In genomic region chr4:136961642-136962285, GRCm38 (mm10) we compare ENCODE assay signal across 14 mouse cellular contexts. TPM values are rescaled to one million over a fixed set of nuclear protein-coding genes. Genes with fewer than 3 reads are reported as not detected.
DNase-seq lines count a peak whose midpoint lies in the region; ATAC-seq and TF ChIP-seq lines count a peak whose summit lies in the region.
"Had no signal": no experiment of that assay in that cellular context is flagged by ENCODE, and none has a peak within 500 bp of the region (broad histone marks: within the 10 kb centered on the region; RNA-seq: fewer than 3 reads in every experiment).

No protein-coding gene starts in this region.

- H3K4me2 ChIP-seq in hindbrain, embryonic 12.5 days (replicated peaks) = no peak overlapping the region
- no peak overlapping the region for H3K4me2 ChIP-seq in hindbrain, postnatal 0 days (ENCODE audit: low read depth, low read length)
- H3K4me2 ChIP-seq in embryonic facial prominence, embryonic 11.5 days (ENCODE audit: low read depth, low read length) = no peak overlapping the region
- H3K4me2 ChIP-seq: embryonic facial prominence, embryonic 15.5 days; hindbrain, embryonic 13.5 days had no signal

- H3K4me1 ChIP-seq in hindbrain, embryonic 12.5 days = peaks cover 56% of the 10 kb centered on the region
- peaks cover 14% of the 10 kb centered on the region for H3K4me1 ChIP-seq in hindbrain, postnatal 0 days (ENCODE audit: insufficient read depth, low read length)
- no peaks in the 10 kb centered on the region for H3K4me1 ChIP-seq in MEL (ENCODE audit: control insufficient read depth in 1 of 2, insufficient read depth in 2 of 2, low read length in 2 of 2)
- H3K4me1 ChIP-seq in embryonic facial prominence, embryonic 11.5 days (ENCODE audit: control insufficient read depth, insufficient read depth, low read length) = no peaks in the 10 kb centered on the region
- peaks cover 66% of the 10 kb centered on the region for H3K4me1 ChIP-seq in limb, embryonic 10.5 days

- no peak overlapping the region for H3K27ac ChIP-seq in hindbrain, embryonic 12.5 days
- no peak overlapping the region for H3K27ac ChIP-seq in hindbrain, postnatal 0 days
- H3K27ac ChIP-seq in MEL (ENCODE audit: control insufficient read depth, low read depth, low read length) = no peak overlapping the region
- no peak overlapping the region for H3K27ac ChIP-seq in embryonic facial prominence, embryonic 11.5 days (replicated peaks; ENCODE audit: low read depth, low read length)
- 0 out of 2 replicates have a peak overlapping the region, but pooled peaks have one; percentile 42 for H3K27ac ChIP-seq in limb, embryonic 10.5 days
- H3K27ac ChIP-seq: embryonic facial prominence, embryonic 15.5 days; hindbrain, embryonic 13.5 days; left cerebral cortex, adult 2 months; macrophage had no signal

- no peak for TF ChIP-seq RAD21 in MEL (IDR thresholded peaks at IDR 0.05; ENCODE audit: low read depth, low read length)

- no peak for ATAC-seq in hindbrain, embryonic 12.5 days (ENCODE audit: low FRiP score)
- ATAC-seq in hindbrain, postnatal 0 days = no peak
- ATAC-seq in embryonic facial prominence, embryonic 11.5 days (replicated peaks; ENCODE audit: insufficient number of reproducible peaks, low FRiP score, low TSS enrichment, low read depth) = no peak

- peaks cover 83% of the 10 kb centered on the region for H3K27me3 ChIP-seq in hindbrain, embryonic 12.5 days
- peaks cover 17% of the 10 kb centered on the region for H3K27me3 ChIP-seq in hindbrain, postnatal 0 days (ENCODE audit: insufficient read depth, low read length)
- H3K27me3 ChIP-seq in MEL (ENCODE audit: control insufficient read depth in 1 of 2, insufficient read depth in 2 of 2, low read length in 2 of 2) = no peaks in the 10 kb centered on the region
- peaks cover 22% of the 10 kb centered on the region for H3K27me3 ChIP-seq in embryonic facial prominence, embryonic 11.5 days (ENCODE audit: control insufficient read depth, insufficient read depth, low read length)
- H3K27me3 ChIP-seq in limb, embryonic 10.5 days (ENCODE audit: low read depth, poor library complexity, severe bottlenecking) = peaks cover 89% of the 10 kb centered on the region

- no peak for TF ChIP-seq EP300 in MEL (IDR thresholded peaks at IDR 0.05; ENCODE audit: low read depth in 1 of 2, low read length in 2 of 2)

- WGBS in hindbrain, embryonic 12.5 days = 22% methylated on average over 4 of the region's 4 CpGs
- WGBS in hindbrain, postnatal 0 days = 24% methylated on average over 4 of the region's 4 CpGs
- WGBS in embryonic facial prominence, embryonic 11.5 days = 34% methylated on average over 4 of the region's 4 CpGs
- 19% methylated on average over 4 of the region's 4 CpGs for WGBS in limb, embryonic 10.5 days

- H3K4me3 ChIP-seq in hindbrain, embryonic 12.5 days = no peak overlapping the region
- H3K4me3 ChIP-seq in hindbrain, postnatal 0 days (ENCODE audit: low read length) = no peak overlapping the region
- H3K4me3 ChIP-seq in MEL (ENCODE audit: control insufficient read depth in 1 of 2, insufficient read depth in 1 of 2, low read depth in 2 of 2, low read length in 2 of 2) = no peak overlapping the region
- no peak overlapping the region for H3K4me3 ChIP-seq in embryonic facial prominence, embryonic 11.5 days (ENCODE audit: low read depth, low read length)
- H3K4me3 ChIP-seq in limb, embryonic 10.5 days = no peak overlapping the region
- H3K4me3 ChIP-seq: embryonic facial prominence, embryonic 15.5 days; hindbrain, embryonic 13.5 days; left cerebral cortex, adult 2 months had no signal

- no peaks in the 10 kb centered on the region for H3K79me2 ChIP-seq in MEL (ENCODE audit: control insufficient read depth, insufficient read depth, low read length, poor library complexity)

- no peaks in the 10 kb centered on the region for H3K9me3 ChIP-seq in hindbrain, embryonic 12.5 days (replicated peaks)
- no peaks in the 10 kb centered on the region for H3K9me3 ChIP-seq in hindbrain, postnatal 0 days (ENCODE audit: low read length)
- no peaks in the 10 kb centered on the region for H3K9me3 ChIP-seq in MEL (replicated peaks; ENCODE audit: insufficient read depth, low read length)
- H3K9me3 ChIP-seq in embryonic facial prominence, embryonic 11.5 days (replicated peaks; ENCODE audit: control insufficient read depth, low read length) = no peaks in the 10 kb centered on the region
- no peaks in the 10 kb centered on the region for H3K9me3 ChIP-seq in limb, embryonic 10.5 days (replicated peaks)
- H3K9me3 ChIP-seq: embryonic facial prominence, embryonic 15.5 days; hindbrain, embryonic 13.5 days had no signal

- no peak for TF ChIP-seq CTCF in hindbrain, postnatal 0 days (IDR thresholded peaks at IDR 0.05; ENCODE audit: low read depth)
- no peak for TF ChIP-seq CTCF in MEL (IDR thresholded peaks at IDR 0.05 in 2 of 3, conservative IDR thresholded peaks at IDR 0.05 in 1 of 3; ENCODE audit: control insufficient read depth in 1 of 3, insufficient read depth in 1 of 3, low read depth in 2 of 3, low read length in 3 of 3, poor library complexity in 1 of 3, severe bottlenecking in 1 of 3)

- no peak for TF ChIP-seq POLR2A in MEL (IDR thresholded peaks at IDR 0.05; ENCODE audit: control insufficient read depth in 1 of 2, insufficient read depth in 1 of 2, low read depth in 1 of 2, low read length in 2 of 2, poor library complexity in 1 of 2)

- DNase-seq in hindbrain, postnatal 0 days (ENCODE audit: low spot score) = no peak
- no peak for DNase-seq in MEL (ENCODE audit: low read depth, low spot score)
- DNase-seq in embryonic facial prominence, embryonic 11.5 days (ENCODE audit: low spot score) = peak; percentile 61
- no peak for DNase-seq in limb, embryonic 10.5 days (ENCODE audit: low spot score)
- DNase-seq in heart, adult 8-10 months (ENCODE audit: low spot score) = no peak
- no peak for DNase-seq in layer of hippocampus, adult 9-11 months
- no peak for DNase-seq in right cerebral cortex, adult 18-20 months
- DNase-seq: heart, adult 11 months; right cerebral cortex, postnatal 14 days had no signal

- no peaks in the 10 kb centered on the region for H3K36me3 ChIP-seq in hindbrain, embryonic 12.5 days
- no peaks in the 10 kb centered on the region for H3K36me3 ChIP-seq in hindbrain, postnatal 0 days (ENCODE audit: insufficient read depth, low read length)
- no peaks in the 10 kb centered on the region for H3K36me3 ChIP-seq in MEL (ENCODE audit: control insufficient read depth in 1 of 2, insufficient read depth in 2 of 2, low read length in 2 of 2)
- no peaks in the 10 kb centered on the region for H3K36me3 ChIP-seq in embryonic facial prominence, embryonic 11.5 days (replicated peaks; ENCODE audit: control insufficient read depth, insufficient read depth, low read depth, low read length)
- H3K36me3 ChIP-seq in limb, embryonic 10.5 days = no peaks in the 10 kb centered on the region
- H3K36me3 ChIP-seq: embryonic facial prominence, embryonic 15.5 days; hindbrain, embryonic 13.5 days had no signal

- peak overlapping the region; percentile 27; the same call in 1 of the 2 replicates for H3K9ac ChIP-seq in hindbrain, embryonic 12.5 days
- no peak overlapping the region for H3K9ac ChIP-seq in hindbrain, postnatal 0 days (replicated peaks; ENCODE audit: low read length)
- H3K9ac ChIP-seq in MEL (ENCODE audit: control insufficient read depth, low read depth, low read length, poor library complexity, severe bottlenecking) = no peak overlapping the region
- H3K9ac ChIP-seq in embryonic facial prominence, embryonic 11.5 days (replicated peaks; ENCODE audit: low read length) = no peak overlapping the region
- H3K9ac ChIP-seq: embryonic facial prominence, embryonic 15.5 days; hindbrain, embryonic 13.5 days had no signal

TF ChIP-seq in MEL, 35 proteins besides CTCF, POLR2A, EP300 and RAD21:
- TF ChIP-seq TCF12 (IDR thresholded peaks at IDR 0.05; ENCODE audit: low read depth, low read length) (no peak), USF1 (IDR thresholded peaks at IDR 0.05; ENCODE audit: low read depth, low read length) (0 out of 2 replicates have a peak, but pooled peaks have one; percentile 15), GATA1 (IDR thresholded peaks at IDR 0.05; ENCODE audit: low read depth, low read length) (no peak)

RNA-seq across cellular contexts. Expression of gene Epha8, which starts 5.1 kb away (rescaled TPM):
- polyA plus RNA-seq in hindbrain, embryonic 12.5 days (2016; fragmentation: Nextera tagmentation; extraction: Ambion mirVana) = 2.2 and 2.8 TPM in 2 replicates
- total RNA-seq in hindbrain, postnatal 0 days (2014; rRNA removed) = 52.9 and 59.3 TPM in 2 replicates
- 13.3 and 14.2 TPM in 2 replicates for polyA plus RNA-seq in hindbrain, postnatal 0 days (2015; fragmentation: Nextera tagmentation; extraction: Ambion mirVana)
- total RNA-seq in MEL (2012; rRNA removed) = not detected in 2 replicates
- under 1 TPM in 1 of 2 experiments, not detected in 1; 0.03 TPM for polyA plus RNA-seq in MEL (2012; ENCODE audit: insufficient read depth in 1 of 2, insufficient read length in 2 of 2, low read depth in 1 of 2, low replicate concordance in 2 of 2, missing spikeins in 1 of 2)
- 0.64 and 0.65 TPM in 2 replicates for polyA plus RNA-seq in embryonic facial prominence, embryonic 11.5 days (2014; fragmentation: Nextera tagmentation; extraction: Ambion mirVana)
- polyA plus RNA-seq in limb, embryonic 10.5 days (2016; fragmentation: Nextera tagmentation; extraction: Ambion mirVana) = 0.29 and 0.55 TPM in 2 replicates
- total RNA-seq in heart, adult 8-10 months (2022) = under 1 TPM in 1 of 4 experiments, not detected in 3; 0.13 TPM
- polyA plus RNA-seq: macrophage had no signal
